Mouse (Mus musculus) brain, embryonic 18.5 days (tissue): Measurements from ENCODE around the gene Fam205a1.
"Not testable (repeated sequence)": the region's sequence is repeated elsewhere in the genome, so short reads cannot be mapped to it uniquely, and the experiment has no call there.

Experiments used
- DNase-seq: peaks from one replicate; pipeline ENCODE4 v3.0.0-alpha.2; 2012; ENCODE audit warnings: low read depth, low spot score

Fam205a1 gene

DNA sequence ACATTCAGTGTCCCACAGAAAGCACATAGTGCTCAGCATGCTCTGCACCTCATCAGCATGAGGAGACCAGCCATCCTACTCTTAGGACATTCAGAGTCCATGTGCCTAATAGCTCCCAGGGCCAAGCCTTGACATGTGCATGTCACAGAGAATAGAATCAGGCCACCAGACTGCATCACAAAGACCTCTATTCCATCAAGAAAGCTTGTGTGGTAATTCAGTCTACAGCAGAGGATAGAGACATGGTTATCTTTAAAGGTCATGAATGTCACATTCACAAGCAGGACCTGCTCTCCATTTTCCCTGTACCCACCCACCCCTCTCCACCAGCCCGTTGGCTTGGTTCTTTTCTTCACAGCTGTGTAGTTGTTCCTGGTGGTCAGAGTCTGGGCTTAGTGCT is at the start of gene Fam205a1:
Fam205a1 (minus strand) TSS at position 101 of the 400 bp plus-strand sequence.
- not testable (repeated sequence) for DNase-seq

DNA sequence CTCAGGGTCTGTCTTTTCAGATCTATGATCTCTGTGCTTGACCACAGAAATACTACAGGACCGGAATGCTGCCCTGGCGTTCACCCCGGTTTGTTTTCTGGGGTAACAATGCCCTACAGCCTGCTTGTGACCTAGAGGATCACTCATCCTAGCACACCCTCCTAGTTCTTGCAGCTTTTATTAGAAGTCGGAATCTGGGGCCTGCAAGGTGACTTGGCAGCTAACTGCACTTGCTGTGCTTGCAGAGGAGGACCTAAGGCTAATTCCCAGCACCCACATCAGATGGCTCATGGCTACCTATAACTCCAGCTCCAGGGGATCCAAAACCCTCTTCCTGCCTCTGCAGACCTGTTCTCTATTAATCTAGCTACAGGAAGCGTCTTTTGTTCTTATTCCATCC is 49.0 kb upstream of the Fam205a1 start:
- no peak for DNase-seq

DNA sequence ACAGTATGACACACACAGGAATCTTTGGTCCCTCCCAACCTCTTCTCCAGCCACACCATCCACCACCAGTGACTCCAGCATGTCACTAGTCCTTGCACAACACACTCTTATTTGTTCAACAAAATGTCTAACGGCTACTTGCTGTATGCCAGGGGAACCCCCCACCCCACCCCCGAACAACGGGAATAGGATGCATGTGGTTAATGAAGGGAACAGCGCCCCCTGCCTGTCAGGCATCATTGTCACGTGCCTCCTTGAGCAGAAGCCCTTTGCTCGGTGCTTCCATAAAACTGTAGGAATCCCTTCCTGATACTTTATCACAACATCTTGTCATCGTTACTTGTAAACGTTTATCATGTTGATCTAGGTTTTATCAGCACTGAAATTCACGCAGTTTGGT is 48.5 kb upstream of the Fam205a1 start:
- no peak for DNase-seq

DNA sequence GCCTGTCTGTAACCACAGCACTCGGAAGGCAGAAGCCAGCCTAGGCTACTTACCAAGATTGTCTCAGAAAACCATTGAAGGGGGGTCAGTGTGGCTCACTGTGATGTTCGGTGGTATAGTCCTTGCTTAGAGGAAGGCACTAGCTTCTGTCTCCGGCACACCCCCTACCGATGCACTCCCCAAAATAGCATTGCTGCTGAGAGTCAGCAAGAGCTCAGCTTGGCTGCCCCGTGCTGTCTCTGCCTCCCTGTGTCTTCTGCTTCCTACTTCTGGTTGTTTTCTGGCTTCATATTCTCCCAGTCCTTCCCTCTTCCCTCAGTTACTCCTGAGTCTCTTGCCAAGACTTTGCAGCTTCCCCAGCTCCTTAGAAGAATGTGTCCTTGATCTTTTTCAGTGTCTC is 47.2 kb upstream of the Fam205a1 start:
- no peak for DNase-seq

DNA sequence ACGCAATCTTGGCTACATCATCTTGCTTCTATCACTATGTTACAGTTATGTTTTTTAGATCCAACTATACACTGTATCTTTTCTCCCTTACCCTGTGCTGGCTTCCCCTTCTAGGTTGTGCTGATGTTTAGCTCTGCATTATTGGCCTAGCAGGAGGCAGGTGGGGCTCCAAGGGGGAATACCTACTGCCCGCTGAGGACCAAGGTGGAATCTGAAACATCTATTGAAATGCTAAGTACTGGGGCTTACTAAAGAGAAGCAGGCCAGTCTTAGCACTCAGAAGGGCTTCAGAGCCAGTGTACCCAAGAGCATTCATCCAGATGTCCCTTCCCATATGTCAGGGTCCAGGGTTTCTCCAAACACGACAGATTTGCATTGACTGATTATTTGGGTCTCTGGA is 45.2 kb upstream of the Fam205a1 start:
- no peak for DNase-seq

DNA sequence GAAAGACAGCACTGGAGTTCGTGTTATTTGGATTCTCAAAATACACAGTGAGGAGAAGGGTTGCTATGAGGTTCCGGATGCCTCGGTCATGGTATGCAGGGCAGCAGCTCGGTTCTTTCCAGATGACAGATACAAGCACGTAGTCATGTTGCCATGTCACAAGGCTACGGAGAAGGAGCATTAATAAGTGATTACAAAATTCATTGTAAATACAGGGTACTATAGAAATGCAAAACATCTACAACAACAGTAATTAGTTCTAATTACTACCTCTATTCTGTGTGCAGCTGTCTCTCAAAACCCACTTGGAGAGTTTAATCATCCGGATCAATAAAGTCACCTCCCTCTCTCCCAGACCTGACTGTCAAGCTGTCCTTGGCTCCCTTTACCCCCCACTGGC is 41.4 kb upstream of the Fam205a1 start:
- no peak for DNase-seq

DNA sequence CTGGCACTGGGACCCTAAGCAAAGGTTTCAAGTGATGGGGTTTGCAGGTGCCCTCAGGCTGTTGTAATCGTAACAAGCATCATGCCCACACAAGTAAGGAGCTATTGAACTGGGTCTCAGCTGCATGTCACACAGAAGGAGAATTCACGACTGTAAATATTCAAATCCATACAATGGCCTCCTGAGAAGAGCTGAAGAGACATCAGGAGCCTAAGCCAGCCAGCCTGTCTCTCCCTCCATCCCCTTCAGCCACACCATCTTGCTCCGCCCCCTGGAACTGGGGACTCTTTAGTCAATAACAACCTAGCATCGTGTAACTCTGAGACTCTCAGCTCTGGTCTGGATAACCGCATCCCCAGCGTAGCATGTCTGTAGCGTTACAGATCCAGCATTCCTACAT is 37.5 kb upstream of the Fam205a1 start:
- no peak for DNase-seq

DNA sequence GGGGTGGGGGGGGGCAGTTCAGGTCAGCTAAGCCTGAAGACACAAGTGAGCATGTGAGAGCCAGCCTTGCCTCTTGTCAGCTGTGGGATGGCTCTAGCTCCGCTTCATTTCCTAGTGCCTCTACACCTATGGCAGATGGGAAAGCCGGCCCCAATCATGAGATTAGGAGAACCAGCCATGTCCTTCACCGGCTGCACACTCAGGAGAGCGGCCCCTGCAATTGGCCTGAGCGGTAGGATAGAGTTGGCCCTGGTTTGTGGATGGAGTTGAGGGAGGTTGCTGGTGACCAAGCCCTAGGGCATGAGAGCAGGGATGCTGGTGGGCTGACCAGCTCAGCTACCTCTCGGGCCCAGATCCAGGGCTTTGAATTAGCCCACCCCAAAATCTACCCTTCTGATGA is 35.1 kb upstream of the Fam205a1 start:
- DNase-seq: no peak

DNA sequence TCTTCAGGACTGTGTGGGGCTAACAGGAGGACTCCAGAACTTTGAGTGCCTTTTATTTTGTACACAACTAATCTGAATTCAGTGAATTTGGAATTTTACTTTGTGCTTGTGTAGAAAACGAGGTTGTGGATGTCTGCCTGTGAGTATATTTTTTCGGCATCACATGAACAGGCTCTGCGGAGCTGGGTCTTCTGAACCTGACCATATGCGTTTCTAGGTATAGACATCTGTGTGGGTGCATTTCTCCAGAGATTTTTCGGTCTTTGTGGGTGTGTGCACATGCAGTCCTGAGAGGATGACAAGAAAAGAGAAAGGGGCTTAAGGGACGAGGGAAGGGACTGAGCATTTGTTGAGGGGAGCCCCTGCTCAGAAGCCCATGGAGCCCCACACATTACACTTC is 33.2 kb upstream of the Fam205a1 start:
- DNase-seq: no peak

DNA sequence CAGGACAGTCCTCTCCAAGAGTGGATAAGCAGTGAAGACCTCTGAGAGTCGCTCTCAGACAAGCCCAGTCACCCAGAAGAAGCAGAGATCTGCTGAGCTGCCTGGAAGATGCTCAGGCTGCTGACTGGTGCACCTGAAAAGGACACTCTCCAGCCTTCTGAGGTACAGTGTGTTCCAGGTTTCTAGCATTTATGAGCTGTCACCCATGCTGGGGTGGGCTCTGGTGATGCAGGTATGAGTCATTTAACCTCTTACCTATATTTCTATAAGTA is 26.9 kb upstream of the Fam205a1 start:
- no peak for DNase-seq

DNA sequence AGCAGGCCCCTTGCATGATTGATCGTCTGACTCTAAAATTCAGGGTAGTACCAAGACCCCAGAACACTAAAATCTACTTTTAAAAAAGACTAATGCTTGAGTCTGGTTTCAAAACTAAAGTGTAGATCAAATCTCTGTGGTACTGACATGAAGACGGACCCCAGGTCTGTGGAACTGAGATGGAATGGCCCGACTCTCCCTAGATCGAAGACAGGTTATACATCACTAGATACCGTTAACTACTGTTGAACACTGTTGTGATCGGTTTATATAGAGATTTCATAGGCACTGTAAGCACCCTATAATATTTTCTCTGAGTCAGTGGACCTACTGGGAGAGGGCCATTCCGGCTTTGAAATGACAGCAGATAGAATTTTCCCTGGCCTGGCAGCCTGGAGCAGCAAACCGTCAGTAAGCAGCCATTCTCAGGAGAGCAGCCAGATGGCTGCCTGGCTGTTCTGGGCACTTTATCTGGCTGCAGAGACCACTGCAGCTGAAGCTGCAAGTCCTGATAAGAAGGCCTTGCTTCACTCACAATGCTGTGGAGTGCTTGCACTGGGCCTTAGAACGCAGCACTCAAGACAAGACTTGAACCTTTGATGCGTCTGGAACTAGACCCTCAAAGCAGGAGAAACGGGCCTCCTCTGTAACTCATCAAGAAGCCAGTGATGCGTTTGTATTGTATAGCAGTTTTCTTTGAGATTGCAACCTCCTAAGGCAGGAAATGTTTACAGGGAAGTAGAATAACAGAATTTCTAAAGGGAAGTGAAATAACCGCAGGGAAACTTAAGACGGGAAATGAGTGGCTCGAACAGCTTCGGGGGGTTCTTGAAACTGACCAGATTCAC is 26.4 kb upstream of the Fam205a1 start:
- no peak for DNase-seq

DNA sequence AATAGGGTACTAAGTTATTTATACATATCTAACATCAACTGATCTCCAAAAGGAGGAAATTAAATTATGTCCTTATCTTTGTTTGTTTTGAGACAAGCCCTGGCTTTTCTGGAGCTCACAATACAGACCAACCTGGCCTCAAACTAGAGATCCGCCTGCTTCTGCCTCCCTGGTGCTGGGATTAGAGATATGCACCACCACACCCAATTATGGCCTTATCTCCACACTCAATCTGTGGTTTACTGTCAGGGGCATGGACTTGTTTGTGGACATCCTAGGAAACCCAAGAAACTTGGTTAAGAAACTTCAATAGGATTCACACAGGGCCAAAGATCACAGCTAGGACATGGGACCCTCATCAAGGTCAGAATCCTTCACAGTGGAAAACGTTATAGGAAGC is 24.0 kb upstream of the Fam205a1 start:
- no peak for DNase-seq

DNA sequence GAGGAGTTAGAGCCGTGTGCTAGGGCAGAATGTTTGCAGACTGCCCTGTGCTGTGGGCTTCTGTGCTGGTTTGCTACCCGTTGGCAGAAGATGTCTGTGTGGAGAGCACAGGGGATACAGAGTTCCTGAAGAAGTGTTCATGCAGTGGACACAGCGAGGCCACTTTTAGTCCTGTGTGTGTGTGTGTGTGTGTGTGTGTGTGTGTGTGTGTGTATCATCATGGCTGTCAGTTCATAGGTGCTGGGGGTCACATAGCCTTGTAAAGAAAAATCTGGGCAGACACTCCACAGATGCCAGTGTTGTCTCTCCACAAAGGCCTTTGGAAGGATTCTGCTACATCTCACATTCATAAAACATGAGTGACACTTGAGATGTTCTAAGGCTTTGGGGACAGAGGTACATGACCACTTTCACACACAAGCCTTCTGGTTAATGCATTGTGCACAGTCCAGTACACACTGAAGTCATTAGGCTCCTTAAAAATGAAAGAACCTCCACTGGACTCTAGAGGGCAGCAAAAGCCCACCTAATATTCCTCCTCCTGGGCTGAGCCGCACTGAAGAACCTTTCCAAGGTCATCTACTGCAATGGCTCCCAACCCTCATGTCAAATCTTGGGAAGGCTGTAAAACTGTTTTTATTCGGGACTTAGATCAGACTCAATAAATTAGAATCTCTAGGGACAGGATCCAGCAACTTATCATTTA is 23.1 kb upstream of the Fam205a1 start:
- DNase-seq: peak; percentile 42

DNA sequence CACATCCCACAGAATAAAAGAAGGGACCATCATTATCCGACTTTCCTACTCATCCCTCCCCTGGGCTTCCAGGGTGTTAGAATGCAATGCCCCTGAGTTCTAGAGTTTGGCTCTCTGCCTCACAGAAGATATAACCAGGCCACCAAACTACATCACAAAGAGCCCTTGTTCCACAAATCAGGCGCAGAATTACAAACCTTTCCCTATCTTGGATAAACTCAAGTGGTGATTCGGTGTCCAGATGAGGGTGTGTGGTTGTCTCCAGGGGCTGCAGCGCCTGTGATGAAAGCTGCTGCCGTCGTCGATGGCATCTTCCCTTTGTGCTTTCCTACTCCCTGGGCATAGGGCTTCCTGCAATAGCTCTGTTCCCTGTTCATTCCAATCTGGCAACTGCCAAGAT is 20.4 kb upstream of the Fam205a1 start, which contains the start of gene Fam205c:
Fam205c (minus strand) TSS at position 101 of the 400 bp plus-strand sequence.
- DNase-seq: no peak

DNA sequence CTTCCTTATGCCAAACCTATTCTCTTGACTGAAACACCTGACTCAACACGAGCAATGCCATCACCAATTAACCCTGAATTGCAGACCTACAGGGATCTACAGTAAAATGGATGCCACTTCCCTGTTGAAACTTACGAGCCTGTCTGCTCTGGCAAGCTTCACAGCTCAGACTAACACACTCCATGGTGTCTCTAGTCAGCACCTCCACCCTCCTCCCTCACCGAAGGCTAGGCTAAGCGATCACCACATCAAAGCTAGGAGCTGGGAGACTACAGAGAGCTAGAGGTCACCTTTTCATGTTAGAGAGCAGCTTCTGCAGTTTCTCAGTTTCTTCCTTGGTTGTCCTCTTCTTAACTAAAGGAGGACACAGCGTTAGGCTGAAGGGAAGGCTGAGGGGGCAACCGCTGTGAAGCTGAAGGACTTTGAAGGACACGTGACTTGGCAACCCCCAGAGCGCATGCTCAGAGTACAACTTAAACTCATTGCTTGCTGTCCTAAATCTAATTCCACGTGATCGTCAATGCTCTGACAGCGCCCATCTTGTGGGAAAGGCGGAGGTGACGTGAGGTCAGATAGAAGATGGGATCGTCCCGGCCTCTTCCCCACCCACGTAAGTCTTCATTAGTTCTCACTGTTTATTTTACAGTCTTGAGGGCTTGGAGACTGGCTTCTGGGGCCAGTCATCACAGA is 19.2 kb upstream of the Fam205a1 start:
- DNase-seq: no peak

DNA sequence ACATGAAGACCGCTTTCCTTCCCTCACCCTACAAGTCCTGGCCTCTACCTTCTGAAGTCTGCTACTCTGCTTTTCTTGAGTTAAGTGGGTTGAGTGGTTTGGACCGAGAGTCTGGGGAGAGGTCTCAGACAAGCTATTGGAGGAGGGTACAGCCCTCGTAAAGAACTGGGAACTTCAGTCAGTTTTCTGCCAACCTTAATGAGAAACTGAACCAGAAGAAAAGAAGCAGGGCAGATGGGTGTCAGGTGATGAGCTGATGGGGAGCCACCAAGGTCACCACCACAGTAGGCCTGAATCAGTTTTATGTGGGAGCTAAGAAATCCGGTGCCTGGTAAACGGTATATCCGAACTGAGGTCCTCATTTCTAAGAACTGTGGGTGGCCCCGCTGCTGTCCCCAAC is 18.5 kb upstream of the Fam205a1 start:
- no peak for DNase-seq

DNA sequence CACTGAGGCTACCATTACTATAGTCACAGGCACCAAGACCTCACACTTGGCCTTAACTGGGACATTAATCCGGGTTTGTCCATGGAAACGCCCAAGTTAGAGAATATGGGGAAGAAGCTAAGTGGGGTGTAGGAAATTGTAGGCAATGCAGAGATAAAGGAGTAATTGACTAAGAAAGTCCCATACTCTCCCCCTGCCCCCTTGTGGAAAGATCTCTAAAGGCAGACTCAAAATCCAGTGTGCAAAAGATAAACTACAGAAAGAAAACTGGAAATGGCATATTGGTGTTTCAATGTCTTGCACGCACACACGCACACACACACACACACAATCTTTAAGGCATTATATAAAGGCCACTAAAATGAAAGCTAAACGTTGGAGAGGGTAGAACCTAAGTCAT is 17.1 kb upstream of the Fam205a1 start:
- DNase-seq: no peak

DNA sequence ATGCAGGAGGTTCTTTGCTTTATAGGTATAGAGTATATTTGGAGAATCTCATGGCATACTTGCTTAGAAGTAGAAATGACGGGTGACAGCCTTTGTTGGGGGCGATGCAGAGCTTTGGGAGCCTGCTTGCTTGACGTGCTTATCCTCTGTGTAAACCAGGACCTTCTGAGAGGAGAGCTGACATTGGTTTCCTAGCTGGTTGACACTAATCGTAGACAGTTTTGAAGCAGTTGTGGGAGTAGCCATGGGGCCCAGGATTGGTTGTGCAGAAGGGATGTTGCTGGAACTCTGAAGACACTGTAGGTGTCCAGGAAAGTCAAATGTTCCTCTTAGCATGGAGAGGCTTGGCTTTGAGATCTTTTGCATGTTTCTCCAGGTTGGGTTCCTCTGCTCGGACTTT is 14.5 kb upstream of the Fam205a1 start:
- no peak for DNase-seq

DNA sequence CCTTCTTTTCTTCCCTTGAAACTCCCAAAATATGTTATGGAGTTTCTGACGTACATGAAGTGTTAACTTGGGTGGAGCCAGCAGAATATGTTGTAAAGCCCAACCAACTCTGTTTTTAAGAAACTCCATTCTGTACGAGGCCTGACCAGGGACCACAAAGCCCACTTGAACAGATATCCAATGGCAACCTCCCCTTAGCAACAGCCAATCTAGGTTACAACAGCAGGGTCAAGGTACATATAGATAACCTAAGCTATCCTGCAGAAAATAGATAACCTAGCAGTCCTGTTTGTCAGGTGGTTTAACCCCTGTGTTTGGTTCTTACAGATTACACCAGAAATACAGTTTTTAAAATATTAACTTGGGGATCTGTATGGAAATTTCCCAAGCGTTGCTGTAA is 13.7 kb upstream of the Fam205a1 start:
- DNase-seq: no peak

DNA sequence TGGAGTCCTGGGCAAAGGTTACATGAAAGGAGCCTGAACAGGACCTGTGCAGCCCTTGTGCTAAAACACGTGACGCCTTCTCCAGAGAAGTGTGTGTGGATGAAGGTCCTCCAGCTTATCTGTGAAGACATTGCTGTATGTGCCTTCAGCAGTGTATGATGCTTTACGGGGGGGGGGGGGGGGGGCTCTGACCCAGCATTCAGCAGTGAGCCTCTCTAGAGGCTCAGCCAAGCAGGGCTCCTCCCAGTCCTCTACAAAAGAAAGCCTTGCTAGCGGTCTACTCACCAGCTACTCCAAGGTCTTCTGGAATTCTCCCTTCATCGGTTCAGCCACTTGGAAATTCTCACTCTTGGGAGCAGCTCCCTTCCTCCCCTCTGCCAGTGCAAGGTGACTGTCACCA is 9.8 kb upstream of the Fam205a1 start:
- DNase-seq: not testable (repeated sequence)

DNA sequence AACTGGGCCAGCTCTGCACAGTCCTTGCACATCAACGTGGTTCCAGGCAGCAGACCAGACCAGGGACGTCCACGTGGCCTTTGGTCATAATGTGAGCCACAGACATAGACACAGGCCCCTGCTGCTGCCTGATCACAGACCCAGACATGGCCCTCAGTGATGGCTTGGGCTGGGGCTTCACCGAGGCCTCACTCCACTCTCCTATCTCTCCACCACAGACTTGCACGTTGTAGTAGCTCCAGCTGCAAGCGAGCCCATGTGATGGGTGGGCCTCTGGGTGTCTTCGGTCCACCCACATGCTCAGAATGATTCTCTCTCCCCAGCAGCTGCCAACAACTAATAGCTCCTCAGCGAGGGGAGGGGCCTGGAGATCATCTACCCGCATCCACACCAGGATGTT is 6.8 kb upstream of the Fam205a1 start:
- not testable (repeated sequence) for DNase-seq

DNA sequence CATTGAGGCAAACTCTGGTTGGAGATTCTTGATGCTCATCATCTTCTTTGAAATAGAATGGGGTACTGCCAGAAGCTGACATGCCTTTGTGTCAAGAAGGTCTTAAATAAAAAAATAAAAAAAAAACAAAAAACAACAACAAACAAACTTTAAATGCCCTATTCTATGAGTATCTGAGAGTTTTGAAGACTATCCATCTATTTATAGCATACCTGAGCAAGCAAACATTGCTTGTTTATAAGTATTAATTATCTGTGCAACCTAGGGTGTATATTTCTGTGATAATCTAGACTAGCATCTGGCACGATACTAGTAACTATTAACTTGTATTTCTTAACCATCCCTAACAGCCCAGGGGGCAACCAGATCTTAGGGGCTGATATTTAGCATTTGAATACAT is 3.0 kb upstream of the Fam205a1 start, which contains the start of gene Gm12394:
Gm12394 (minus strand) TSS at position 101 of the 400 bp plus-strand sequence.
- DNase-seq: not testable (repeated sequence)
